Mouse (Mus musculus) olfactory bulb, adult 2 months (tissue): ENCODE measurements around the gene Gorab. TPM values are rescaled to one million over a fixed set of nuclear protein-coding genes. Genes with fewer than 3 reads are reported as not detected.

ENCODE experiments used
- H3K27ac ChIP-seq: fragments of 200-500 bp; 2 replicates; pipeline ENCODE4 v1.5.1; 2012; ENCODE audit warnings: low read depth, low read length; ENCODE audit not compliant: insufficient read depth
- H3K4me1 ChIP-seq: fragments of 200-500 bp; 2 replicates; pipeline ENCODE4 v1.6.1; 2012; ENCODE audit warnings: low read length; ENCODE audit not compliant: control insufficient read depth, insufficient read depth
- H3K4me3 ChIP-seq: fragments of 200-500 bp; 2 replicates; pipeline ENCODE4 v1.5.1; 2012; ENCODE audit warnings: mild to moderate bottlenecking, low read depth, low read length, moderate library complexity; ENCODE audit not compliant: insufficient read depth
- CTCF ChIP-seq: fragments of 200-500 bp; IDR thresholded peaks from 2 replicates; pipeline ENCODE4 v1.5.1; 2012; ENCODE audit warnings: low read depth, mild to moderate bottlenecking, low read length, moderate library complexity; ENCODE audit not compliant: insufficient read depth
- POLR2A ChIP-seq: fragments of 200-500 bp; IDR thresholded peaks from 2 replicates; pipeline ENCODE4 v1.6.1; 2012; ENCODE audit warnings: mild to moderate bottlenecking, low read depth, low read length, moderate library complexity; ENCODE audit not compliant: insufficient read depth
- WGBS: fragments of 180-500 bp; shearing (Covaris S2); methylation state at CpG from one replicate; pipeline ENCODE4 v1.1.7; 2018; 5-methylcytosine and 5-hydroxymethylcytosine counted together
- polyA plus RNA-seq: library from polyadenylated mRNA; stranded (reverse); fragments of >200 nt; gene quantifications from 2 replicates; pipeline ENCODE4 v1.2.4, GENCODE M21; 2012; ENCODE audit warnings: low replicate concordance; ENCODE audit not compliant: missing spikeins, insufficient read depth, insufficient read length

The Gorab gene
- polyA plus RNA-seq, 1 experiment: not detected

- 86% methylated on average over 9 of the region's 9 CpGs for WGBS
Measured at GRCm38 (mm10) chr1:163386196-163386595, 17.3 kb downstream of the Gorab start.

GRCm38 (mm10) chr1:163383442-163384027 is 19.9 kb downstream of the Gorab start:
- TF ChIP-seq POLR2A (no peak), CTCF (no peak)
- no peak overlapping the region for H3K4me3 ChIP-seq
- H3K27ac ChIP-seq: no peak overlapping the region
- 79% methylated on average over 5 of the region's 5 CpGs for WGBS
- no peaks in the 10 kb centered on the region for H3K4me1 ChIP-seq

More at GRCm38 (mm10) chr1:163386196-163386595, 17.3 kb downstream of the Gorab start:
- H3K27ac ChIP-seq: no peak overlapping the region
- no peak overlapping the region for H3K4me3 ChIP-seq
- H3K4me1 ChIP-seq: no peaks in the 10 kb centered on the region
- TF ChIP-seq CTCF: no peak
- TF ChIP-seq POLR2A: no peak

GRCm38 (mm10) chr1:163382048-163382719 is 21.3 kb downstream of the Gorab start:
- no peak overlapping the region for H3K4me3 ChIP-seq

GRCm38 (mm10) chr1:163380591-163380990 is 22.9 kb downstream of the Gorab start:
- no peaks in the 10 kb centered on the region for H3K4me1 ChIP-seq
- TF ChIP-seq POLR2A: no peak
- TF ChIP-seq CTCF: no peak
- H3K27ac ChIP-seq: no peak overlapping the region
- no peak overlapping the region for H3K4me3 ChIP-seq
- 55% methylated on average over 1 of the region's 1 CpGs for WGBS

More at GRCm38 (mm10) chr1:163382048-163382719, 21.3 kb downstream of the Gorab start:
- Histone ChIP-seq H3K27ac (no peak overlapping the region), H3K4me1 (no peaks in the 10 kb centered on the region)
- TF ChIP-seq POLR2A (no peak), CTCF (no peak)
- 94% methylated on average over 10 of the region's 10 CpGs for WGBS

GRCm38 (mm10) chr1:163380072-163380471 is 23.4 kb downstream of the Gorab start:
- TF ChIP-seq POLR2A (no peak), CTCF (no peak)
- Histone ChIP-seq H3K27ac (no peak overlapping the region), H3K4me1 (no peaks in the 10 kb centered on the region), H3K4me3 (no peak overlapping the region)
- 8% methylated on average over 4 of the region's 4 CpGs for WGBS

- TF ChIP-seq CTCF (no peak), POLR2A (no peak)
- H3K27ac ChIP-seq: no peak overlapping the region
- no peak overlapping the region for H3K4me3 ChIP-seq
- WGBS: 57% methylated on average over 6 of the region's 6 CpGs
- H3K4me1 ChIP-seq: no peaks in the 10 kb centered on the region
Measured at GRCm38 (mm10) chr1:163377924-163378323, 25.5 kb downstream of the Gorab start.

- no peaks in the 10 kb centered on the region for H3K4me1 ChIP-seq
- 86% methylated on average over 6 of the region's 6 CpGs for WGBS
- no peak overlapping the region for H3K4me3 ChIP-seq
- no peak for TF ChIP-seq CTCF
- TF ChIP-seq POLR2A: no peak
- H3K27ac ChIP-seq: no peak overlapping the region
Measured at GRCm38 (mm10) chr1:163376818-163377581, 26.5 kb downstream of the Gorab start.

GRCm38 (mm10) chr1:163374455-163374854 is 29.0 kb downstream of the Gorab start:
- TF ChIP-seq CTCF (no peak), POLR2A (no peak)
- Histone ChIP-seq H3K4me1 (no peaks in the 10 kb centered on the region), H3K27ac (no peak overlapping the region), H3K4me3 (no peak overlapping the region)
- WGBS: 69% methylated on average over 5 of the region's 5 CpGs

- Histone ChIP-seq H3K4me1 (peaks cover 6% of the 10 kb centered on the region; the same call in 1 of the 2 replicates), H3K27ac (no peak overlapping the region), H3K4me3 (no peak overlapping the region)
- TF ChIP-seq CTCF (no peak), POLR2A (no peak)
- 45% methylated on average over 8 of the region's 8 CpGs for WGBS
Measured at GRCm38 (mm10) chr1:163362202-163362601, 41.3 kb downstream of the Gorab start.
